27 mouse cellular contexts compared by ENCODE assay signal in the genomic region with DNA sequence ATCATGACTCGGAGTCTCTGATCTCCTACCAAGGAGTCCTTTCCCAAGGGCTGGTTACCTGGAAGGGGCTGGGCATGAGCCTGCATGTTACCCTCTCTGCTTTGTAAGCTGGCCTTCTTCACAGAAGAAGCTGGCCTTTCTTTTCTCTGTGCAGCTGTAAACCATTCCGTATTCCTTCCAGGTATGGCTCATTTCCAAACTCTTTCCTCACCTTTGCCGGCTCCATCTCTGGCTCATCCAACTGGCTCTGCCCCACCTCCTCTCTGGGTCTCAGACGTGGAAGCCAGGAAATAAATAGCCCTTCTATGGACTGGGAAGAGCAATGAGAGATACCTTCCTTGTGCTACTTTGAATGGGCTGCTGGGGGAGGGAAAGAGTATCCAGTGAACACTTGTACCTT.
DNase-seq lines count a peak whose midpoint lies in the region; ATAC-seq and TF ChIP-seq lines count a peak whose summit lies in the region.
"Had no signal": no experiment of that assay in that cellular context is flagged by ENCODE, and none has a peak within 500 bp of the region (broad histone marks: within the 10 kb centered on the region; RNA-seq: fewer than 3 reads in every experiment).

No protein-coding gene starts in this region.

- H3K9ac ChIP-seq in liver, embryonic 12.5 days, result 0 out of 2 replicates have a peak overlapping the region, but pooled peaks have one; percentile 5
- H3K9ac ChIP-seq in liver, embryonic 11.5 days (ENCODE audit: low read depth, low read length), result no peak overlapping the region
- no peak overlapping the region for H3K9ac ChIP-seq in neural tube, embryonic 13.5 days
- H3K9ac ChIP-seq in neural tube, embryonic 15.5 days (replicated peaks), result no peak overlapping the region
- no peak overlapping the region for H3K9ac ChIP-seq in midbrain, postnatal 0 days (replicated peaks; ENCODE audit: low read length, poor library complexity, severe bottlenecking)
- H3K9ac ChIP-seq: embryonic facial prominence, embryonic 12.5 days; forebrain, embryonic 12.5 days had no signal

- peaks cover 29% of the 10 kb centered on the region for H3K4me1 ChIP-seq in liver, embryonic 12.5 days
- H3K4me1 ChIP-seq in liver, embryonic 11.5 days (replicated peaks; ENCODE audit: control insufficient read depth, insufficient read depth, low read length), result no peaks in the 10 kb centered on the region
- H3K4me1 ChIP-seq in neural tube, embryonic 13.5 days (replicated peaks), result peaks cover 22% of the 10 kb centered on the region
- H3K4me1 ChIP-seq in neural tube, embryonic 15.5 days, result peaks cover 16% of the 10 kb centered on the region
- H3K4me1 ChIP-seq in midbrain, postnatal 0 days (ENCODE audit: insufficient read depth, low read length), result no peaks in the 10 kb centered on the region
- H3K4me1 ChIP-seq: embryonic facial prominence, embryonic 10.5 days; embryonic facial prominence, embryonic 12.5 days; forebrain, embryonic 10.5 days; forebrain, embryonic 12.5 days had no signal

- H3K4me3 ChIP-seq in liver, embryonic 12.5 days, result no peak overlapping the region
- no peak overlapping the region for H3K4me3 ChIP-seq in liver, embryonic 11.5 days (ENCODE audit: low read depth, low read length)
- no peak overlapping the region for H3K4me3 ChIP-seq in neural tube, embryonic 13.5 days
- H3K4me3 ChIP-seq in neural tube, embryonic 15.5 days (replicated peaks), result no peak overlapping the region
- no peak overlapping the region for H3K4me3 ChIP-seq in midbrain, postnatal 0 days (ENCODE audit: low read depth, low read length)
- H3K4me3 ChIP-seq: embryonic facial prominence, embryonic 10.5 days; embryonic facial prominence, embryonic 12.5 days; forebrain, embryonic 10.5 days; forebrain, embryonic 12.5 days had no signal

- no peaks in the 10 kb centered on the region for H3K36me3 ChIP-seq in liver, embryonic 12.5 days
- H3K36me3 ChIP-seq in liver, embryonic 11.5 days (ENCODE audit: control insufficient read depth, insufficient read depth, low read length), result no peaks in the 10 kb centered on the region
- no peaks in the 10 kb centered on the region for H3K36me3 ChIP-seq in neural tube, embryonic 13.5 days
- H3K36me3 ChIP-seq in neural tube, embryonic 15.5 days, result no peaks in the 10 kb centered on the region
- no peaks in the 10 kb centered on the region for H3K36me3 ChIP-seq in midbrain, postnatal 0 days (ENCODE audit: insufficient read depth, low read length)
- H3K36me3 ChIP-seq: embryonic facial prominence, embryonic 10.5 days; embryonic facial prominence, embryonic 12.5 days; forebrain, embryonic 10.5 days; forebrain, embryonic 12.5 days; G1E had no signal

- no peak overlapping the region for H3K4me2 ChIP-seq in liver, embryonic 12.5 days
- H3K4me2 ChIP-seq in liver, embryonic 11.5 days, result no peak overlapping the region
- H3K4me2 ChIP-seq in neural tube, embryonic 13.5 days, result no peak overlapping the region
- H3K4me2 ChIP-seq in neural tube, embryonic 15.5 days, result no peak overlapping the region
- no peak overlapping the region for H3K4me2 ChIP-seq in midbrain, postnatal 0 days (ENCODE audit: low read depth, low read length, poor library complexity, severe bottlenecking)
- H3K4me2 ChIP-seq: embryonic facial prominence, embryonic 12.5 days; forebrain, embryonic 12.5 days had no signal

- no peak for ATAC-seq in liver, embryonic 12.5 days
- no peak for ATAC-seq in liver, embryonic 11.5 days (replicated peaks; ENCODE audit: low FRiP score)
- no peak for ATAC-seq in neural tube, embryonic 13.5 days (ENCODE audit: low read depth)
- ATAC-seq in neural tube, embryonic 15.5 days (ENCODE audit: low FRiP score), result no peak
- ATAC-seq in midbrain, postnatal 0 days (ENCODE audit: low FRiP score), result no peak
- ATAC-seq: activated CD4-positive, CD25-positive, alpha-beta regulatory T cell, adult 4 months; CD4-positive, CD25-positive, alpha-beta regulatory T cell, adult 4 months; forebrain, embryonic 14.5 days; forebrain, embryonic 16.5 days; Patski had no signal

- H3K27ac ChIP-seq in liver, embryonic 12.5 days, result no peak overlapping the region
- no peak overlapping the region for H3K27ac ChIP-seq in liver, embryonic 11.5 days (ENCODE audit: low read depth, low read length)
- peak overlapping the region; percentile 61 for H3K27ac ChIP-seq in neural tube, embryonic 13.5 days (replicated peaks)
- 0 out of 2 replicates have a peak overlapping the region, but pooled peaks have one; percentile 37 for H3K27ac ChIP-seq in neural tube, embryonic 15.5 days (replicated peaks)
- H3K27ac ChIP-seq in midbrain, postnatal 0 days (ENCODE audit: low read depth, low read length), result no peak overlapping the region
- H3K27ac ChIP-seq: embryonic facial prominence, embryonic 10.5 days; embryonic facial prominence, embryonic 12.5 days; forebrain, embryonic 10.5 days; forebrain, embryonic 12.5 days had no signal

- no peaks in the 10 kb centered on the region for H3K9me3 ChIP-seq in liver, embryonic 12.5 days (replicated peaks)
- H3K9me3 ChIP-seq in liver, embryonic 11.5 days (ENCODE audit: control insufficient read depth, low read length), result no peaks in the 10 kb centered on the region
- H3K9me3 ChIP-seq in neural tube, embryonic 13.5 days, result no peaks in the 10 kb centered on the region
- no peaks in the 10 kb centered on the region for H3K9me3 ChIP-seq in neural tube, embryonic 15.5 days (replicated peaks)
- H3K9me3 ChIP-seq in midbrain, postnatal 0 days (ENCODE audit: low read length), result no peaks in the 10 kb centered on the region
- H3K9me3 ChIP-seq: embryonic facial prominence, embryonic 10.5 days; embryonic facial prominence, embryonic 12.5 days; forebrain, embryonic 10.5 days; forebrain, embryonic 12.5 days; G1E had no signal

- TF ChIP-seq CTCF in midbrain, postnatal 0 days (IDR thresholded peaks at IDR 0.05), result no peak

- DNase-seq in cerebellum, postnatal 10 days, result peak; percentile 23 to 39
- DNase-seq in cerebellum, adult 11-12 months, result no peak
- no peak for DNase-seq in liver, embryonic 11.5 days (ENCODE audit: low spot score)
- DNase-seq in neural tube, embryonic 10.5 days (ENCODE audit: extremely low spot score, low spot score), result no peak
- DNase-seq in midbrain, postnatal 0 days (ENCODE audit: low spot score), result no peak
- DNase-seq: adrenal gland, adult 8-10 months; adrenal gland, postnatal 14 days; adrenal gland, postnatal 36 days; B cell, adult 2 months; cerebellum, adult 18-20 months; cerebellum, adult 8-10 months; cerebellum, adult 9-11 months; cerebellum, postnatal 25 days had no signal

- no peaks in the 10 kb centered on the region for H3K27me3 ChIP-seq in liver, embryonic 12.5 days (replicated peaks)
- no peaks in the 10 kb centered on the region for H3K27me3 ChIP-seq in liver, embryonic 11.5 days (replicated peaks; ENCODE audit: control insufficient read depth, insufficient read depth, low read length)
- H3K27me3 ChIP-seq in neural tube, embryonic 13.5 days, result no peaks in the 10 kb centered on the region
- H3K27me3 ChIP-seq in neural tube, embryonic 15.5 days (replicated peaks), result no peaks in the 10 kb centered on the region
- H3K27me3 ChIP-seq in midbrain, postnatal 0 days (ENCODE audit: insufficient read depth, low read length), result no peaks in the 10 kb centered on the region
- H3K27me3 ChIP-seq: CH12.LX; embryonic facial prominence, embryonic 12.5 days; forebrain, embryonic 12.5 days; Patski had no signal

- 71% methylated on average over 4 of the region's 4 CpGs for WGBS in liver, embryonic 12.5 days (ENCODE audit: insufficient replicate concordance)
- 80% methylated on average over 4 of the region's 4 CpGs for WGBS in liver, embryonic 11.5 days
- WGBS in neural tube, embryonic 13.5 days, result 64% methylated on average over 4 of the region's 4 CpGs
- 66% methylated on average over 4 of the region's 4 CpGs for WGBS in neural tube, embryonic 15.5 days
- 88% methylated on average over 4 of the region's 4 CpGs for WGBS in midbrain, postnatal 0 days

Comparison
In these comparisons a context has a peak if more than half of its experiments do, and no peak if none do; other contexts are left out.
1. DNase-seq: peak in cerebellum, postnatal 10 days (2 of 2); none in cerebellum, adult 11-12 months (single experiment), liver, embryonic 11.5 days (single experiment), neural tube, embryonic 10.5 days (single experiment) and midbrain, postnatal 0 days (single experiment).
2. H3K27ac ChIP-seq: peak in neural tube, embryonic 13.5 days (single experiment) and neural tube, embryonic 15.5 days (single experiment); none in liver, embryonic 12.5 days (single experiment), liver, embryonic 11.5 days (single experiment) and midbrain, postnatal 0 days (single experiment).